Mouse (Mus musculus) mature B cell (primary cell): ENCODE measurements around the gene Ccdc90b.

ENCODE experiments used
- in situ Hi-C: fragments of 300-500 bp; cut with MboI; formaldehyde crosslinking; loops from 2 replicates; pipeline ENCODE4 v1.14.3; 2019

Gene Ccdc90b

GRCm38 (mm10) chr7:92560986-92561876 lies at the start of gene Ccdc90b:
Gene Ccdc90b, plus strand, starts transcription at chr7:92561149.
- in situ Hi-C loops = no loop called here

- in situ Hi-C loops = no loop called here
Measured at GRCm38 (mm10) chr7:92520397-92520796, 40.6 kb upstream of the Ccdc90b start.

DNA sequence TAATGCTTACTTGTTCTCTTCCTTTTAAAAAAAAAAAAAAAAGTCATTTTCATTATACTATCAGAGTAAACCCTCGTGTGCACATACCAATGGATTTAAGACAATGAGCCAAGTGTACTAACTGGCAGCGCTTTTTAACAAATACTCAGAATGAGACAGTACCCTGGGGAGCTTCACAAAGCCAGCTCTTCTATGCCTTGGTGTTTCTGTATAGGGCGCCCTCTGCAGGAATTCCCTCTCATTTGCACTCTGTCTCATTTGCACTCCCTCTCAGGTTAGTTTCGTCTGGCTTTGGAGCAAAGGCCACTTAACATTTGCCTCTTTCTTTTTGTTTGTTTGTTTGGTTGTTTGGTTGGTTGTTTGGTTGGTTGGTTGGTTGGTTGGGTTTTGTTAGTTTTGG lies 40.1 kb upstream of the Ccdc90b start:
- in situ Hi-C loops = no loop called here

- in situ Hi-C loops = no loop called here
Measured at GRCm38 (mm10) chr7:92529245-92529644, 31.7 kb upstream of the Ccdc90b start.

DNA sequence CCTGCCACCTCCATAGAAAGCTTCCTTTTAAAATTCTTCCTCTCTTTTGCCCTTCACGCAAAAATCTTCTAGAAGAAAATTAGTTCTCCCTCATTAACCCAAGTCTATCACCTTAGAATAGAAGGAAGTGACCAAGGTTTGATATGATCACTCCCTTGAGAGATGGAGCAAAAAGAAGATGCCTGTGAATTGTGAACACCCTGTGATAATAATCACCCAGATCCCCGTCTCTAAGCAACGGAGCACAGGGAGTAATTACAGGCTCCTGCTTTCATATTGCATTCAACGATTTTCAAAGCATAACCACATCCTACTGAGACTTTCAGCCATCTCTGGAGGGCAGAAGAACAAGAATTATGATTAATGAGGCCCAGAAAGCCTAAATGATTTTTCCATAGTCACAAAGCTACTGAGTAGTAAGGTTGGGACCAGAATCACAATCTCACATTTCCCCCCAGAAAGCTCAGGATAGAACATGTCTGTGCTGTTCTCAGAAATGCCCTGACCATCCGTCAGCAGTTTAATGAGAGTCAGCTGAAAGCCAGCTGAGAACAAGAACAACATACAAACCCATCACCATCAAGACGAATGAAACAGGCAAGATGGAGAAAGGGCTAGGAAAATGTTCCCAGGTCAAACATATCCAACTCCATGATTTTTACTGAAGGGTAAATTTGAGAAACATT lies 28.5 kb upstream of the Ccdc90b start:
- in situ Hi-C loops = no loop called here

DNA sequence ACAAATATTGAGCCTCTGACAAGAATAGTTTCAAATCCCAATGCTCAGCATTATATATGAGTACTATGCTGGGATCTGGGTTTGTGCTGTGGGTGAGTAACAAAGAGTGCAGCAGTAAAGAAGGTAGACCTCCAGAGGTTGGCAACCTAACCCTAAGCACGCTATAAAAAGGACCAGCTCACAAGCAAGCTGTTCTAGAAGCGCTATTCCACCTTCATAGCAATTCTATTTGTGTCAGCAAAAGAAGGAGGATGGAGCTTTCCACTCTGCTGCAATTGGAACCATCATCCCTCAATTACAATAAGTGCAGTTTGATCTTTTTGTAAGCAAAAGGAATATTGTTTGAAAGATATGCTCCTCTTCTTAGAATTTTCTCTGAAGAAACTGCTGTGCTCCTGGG lies 14.2 kb upstream of the Ccdc90b start:
- in situ Hi-C loops = no loop called here

DNA sequence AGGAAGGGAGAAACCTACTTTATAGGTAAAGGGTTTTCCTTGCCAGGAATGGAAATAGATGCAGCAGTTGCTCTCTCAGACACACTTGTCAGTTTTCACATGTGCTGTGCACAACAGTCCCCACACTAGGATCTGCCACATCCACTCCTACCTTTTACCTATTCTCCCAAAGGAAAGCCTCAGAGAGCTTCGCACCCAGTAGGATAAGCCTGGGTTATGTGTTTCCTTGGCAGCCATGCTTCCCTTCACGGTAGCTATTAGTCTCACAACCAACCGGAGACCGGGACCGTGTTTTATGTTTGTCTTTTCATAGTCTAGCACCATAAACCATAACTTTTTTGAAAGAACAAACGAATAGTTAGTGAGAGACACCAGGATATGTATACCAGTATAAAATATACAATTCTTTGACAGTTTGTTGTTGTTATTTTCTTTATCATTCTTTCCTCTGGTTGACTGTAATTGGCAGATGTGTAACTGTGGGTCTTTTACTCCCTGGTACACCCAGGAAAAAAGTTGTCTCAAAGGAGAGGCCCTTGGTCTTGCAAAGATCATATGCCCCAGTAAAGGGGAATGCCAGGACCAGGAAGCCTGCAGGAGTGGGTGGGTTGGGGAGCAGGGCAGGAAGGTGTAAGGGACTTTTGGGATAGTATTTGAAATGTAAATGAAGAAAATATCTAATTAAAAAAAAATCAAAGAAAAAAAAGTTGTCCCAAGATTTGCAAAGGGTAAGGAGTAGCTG lies 10.5 kb upstream of the Ccdc90b start:
- in situ Hi-C loops = no loop called here

GRCm38 (mm10) chr7:92550990-92551392 lies 10.0 kb upstream of the Ccdc90b start:
- in situ Hi-C loops = no loop called here

- in situ Hi-C loops = no loop called here
Measured at GRCm38 (mm10) chr7:92558744-92559143, 2.2 kb upstream of the Ccdc90b start.

DNA sequence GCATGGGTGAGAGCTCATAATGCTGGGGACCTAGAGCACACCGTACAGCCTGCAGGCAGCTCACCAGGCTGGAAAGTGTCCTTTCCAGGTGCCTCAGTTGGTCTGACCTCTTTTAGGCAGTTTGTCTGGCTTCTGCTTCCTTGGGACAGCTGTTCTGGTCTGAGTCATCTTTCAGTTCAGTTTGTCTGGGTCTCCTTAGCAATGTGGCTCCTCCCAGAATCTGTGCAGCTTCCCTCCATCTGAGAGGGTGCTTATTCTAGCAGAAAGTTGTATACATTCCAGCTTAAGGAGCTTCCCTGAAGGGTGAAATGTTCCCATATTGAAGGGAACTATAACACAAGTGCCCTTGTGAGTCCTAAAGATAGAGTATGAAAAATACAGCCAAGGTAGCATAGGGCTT lies 5.8 kb downstream of the Ccdc90b start:
- in situ Hi-C loops = no loop called here

GRCm38 (mm10) chr7:92580491-92581207 lies 19.7 kb downstream of the Ccdc90b start:
- in situ Hi-C loops = no loop called here

DNA sequence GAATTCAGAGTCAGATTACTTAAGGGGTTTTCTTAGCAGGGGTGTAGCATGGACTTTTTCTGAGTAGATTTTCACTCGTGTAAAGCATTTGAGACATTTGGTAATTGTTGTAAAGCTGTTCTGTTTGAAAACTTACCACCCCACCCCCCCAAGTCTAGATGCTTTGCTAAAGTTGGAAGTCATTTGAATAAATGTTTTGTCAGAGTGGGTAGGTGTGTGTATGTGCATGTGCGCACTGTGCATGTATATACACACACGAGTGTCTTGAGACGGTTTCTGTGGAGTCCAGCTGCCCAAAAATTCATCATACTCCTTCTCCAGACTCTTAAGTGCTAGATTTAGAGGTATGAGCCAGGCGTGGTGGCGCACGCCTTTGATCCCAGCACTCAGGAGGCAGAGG lies 22.6 kb downstream of the Ccdc90b start:
- in situ Hi-C loops = no loop called here

DNA sequence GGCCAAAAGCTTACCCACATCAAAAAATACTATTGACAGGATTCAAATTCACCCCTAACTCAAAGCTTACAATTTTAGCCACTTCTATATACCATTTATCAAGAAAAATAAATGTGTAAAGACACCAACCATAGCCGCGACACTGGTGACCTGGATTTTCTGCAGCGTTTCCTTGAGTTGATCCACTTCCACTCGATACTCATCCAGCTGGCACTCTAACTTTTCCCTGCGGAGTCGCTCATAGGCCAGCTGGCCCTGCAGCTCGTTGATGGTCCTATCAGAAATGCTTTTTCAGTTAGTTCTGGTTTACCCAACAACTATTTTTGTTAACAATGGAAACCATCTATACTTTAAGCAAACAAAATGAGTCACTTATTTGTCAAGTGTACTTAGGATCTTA lies 29.0 kb downstream of the Ccdc90b start:
- in situ Hi-C loops = no loop called here

DNA sequence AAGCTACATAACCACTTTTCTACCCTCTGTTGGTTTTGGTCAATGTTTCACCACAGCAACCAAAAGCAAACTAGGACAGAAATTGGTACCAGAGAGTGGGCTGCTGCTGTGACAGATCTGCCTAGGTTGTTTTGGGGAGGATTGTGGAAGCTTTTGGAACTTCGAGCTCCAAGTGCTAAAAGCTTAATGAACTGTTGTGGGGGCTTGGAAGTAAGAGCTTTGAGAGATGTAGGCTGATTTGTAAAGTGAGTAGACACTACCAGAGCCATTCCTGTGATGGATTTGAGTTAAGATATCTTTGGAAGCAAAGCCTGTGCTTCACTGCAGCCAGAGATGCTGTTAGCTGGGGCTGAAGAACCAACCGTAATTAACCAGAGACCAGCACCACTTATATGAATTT lies 29.9 kb downstream of the Ccdc90b start:
- in situ Hi-C loops = no loop called here

DNA sequence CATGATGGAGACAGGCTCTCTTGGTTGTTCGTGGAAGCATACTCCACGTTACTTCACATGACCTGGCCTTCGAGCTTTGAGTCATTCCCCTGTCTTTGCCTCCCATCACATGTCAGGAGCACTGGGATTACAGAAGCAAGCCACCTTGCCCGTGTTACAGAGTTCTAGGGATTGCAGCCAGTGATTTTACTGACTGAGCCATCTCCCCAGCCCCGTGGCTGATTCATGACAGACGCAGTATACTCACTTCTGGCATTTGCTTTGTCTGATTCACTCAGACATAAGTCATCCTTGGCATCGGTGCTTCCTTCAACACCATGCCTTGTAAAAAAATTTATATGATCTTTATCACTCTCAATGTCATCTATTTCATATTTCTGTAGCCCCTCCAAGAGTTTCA lies 44.0 kb downstream of the Ccdc90b start:
- in situ Hi-C loops = no loop called here

DNA sequence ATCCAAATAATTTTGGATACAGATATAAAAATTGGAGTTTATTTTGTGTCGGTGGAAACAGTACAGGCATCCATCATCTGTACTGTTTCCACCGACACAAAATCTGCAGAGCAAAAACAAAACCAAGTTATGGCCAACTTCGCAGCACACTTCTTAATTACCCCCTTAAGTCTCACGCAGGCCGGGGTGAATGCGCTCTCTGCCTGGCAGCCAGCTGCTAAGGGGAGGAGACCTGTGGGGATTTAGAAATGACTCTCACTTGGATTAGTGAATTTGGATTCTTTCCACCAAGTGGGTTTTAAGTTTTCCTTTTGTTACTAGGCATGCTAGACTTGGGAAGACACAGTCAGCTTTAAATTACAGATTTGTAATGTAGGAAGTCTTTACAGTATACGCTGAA lies 49.9 kb downstream of the Ccdc90b start:
- in situ Hi-C loops = no loop called here

- in situ Hi-C loops = no loop called here
Measured at GRCm38 (mm10) chr7:92624488-92624887, 63.5 kb downstream of the Ccdc90b start.

DNA sequence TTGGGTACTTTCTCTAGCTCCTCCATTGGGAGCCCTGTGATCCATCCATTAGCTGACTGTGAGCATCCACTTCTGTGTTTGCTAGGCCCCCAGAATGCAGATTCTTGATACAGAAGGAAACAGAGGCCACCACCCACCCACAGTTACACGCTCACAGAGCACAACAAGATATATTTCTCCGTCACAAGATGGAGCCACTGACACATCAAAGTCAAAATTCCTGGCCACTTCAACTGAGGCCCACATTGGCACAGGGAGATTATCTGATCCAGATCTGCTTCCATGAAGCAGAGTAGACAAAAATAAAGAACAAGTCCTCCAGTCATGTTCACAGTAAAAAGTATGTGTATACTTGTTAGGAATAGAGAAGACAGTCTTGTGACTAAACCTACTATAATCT lies 69.2 kb downstream of the Ccdc90b start:
- in situ Hi-C loops = loop anchor here (10.0 kb wide), 1 partner anchor 215 kb away; no protein-coding TSS in a partner anchor
